Mouse (Mus musculus) olfactory bulb, adult 2 months (tissue): ENCODE measurements around the gene Ggn. TPM values are rescaled to one million over a fixed set of nuclear protein-coding genes. Genes with fewer than 3 reads are reported as not detected.
"Not testable (repeated sequence)": the region's sequence is repeated elsewhere in the genome, so short reads cannot be mapped to it uniquely, and the experiment has no call there.

Experiments
- H3K27ac ChIP-seq: fragments of 200-500 bp; 2 replicates; pipeline ENCODE4 v1.5.1; 2012; ENCODE audit warnings: low read depth, low read length; ENCODE audit not compliant: insufficient read depth
- H3K4me1 ChIP-seq: fragments of 200-500 bp; 2 replicates; pipeline ENCODE4 v1.6.1; 2012; ENCODE audit warnings: low read length; ENCODE audit not compliant: control insufficient read depth, insufficient read depth
- H3K4me3 ChIP-seq: fragments of 200-500 bp; 2 replicates; pipeline ENCODE4 v1.5.1; 2012; ENCODE audit warnings: mild to moderate bottlenecking, low read depth, low read length, moderate library complexity; ENCODE audit not compliant: insufficient read depth
- CTCF ChIP-seq: fragments of 200-500 bp; IDR thresholded peaks from 2 replicates; pipeline ENCODE4 v1.5.1; 2012; ENCODE audit warnings: low read depth, mild to moderate bottlenecking, low read length, moderate library complexity; ENCODE audit not compliant: insufficient read depth
- POLR2A ChIP-seq: fragments of 200-500 bp; IDR thresholded peaks from 2 replicates; pipeline ENCODE4 v1.6.1; 2012; ENCODE audit warnings: mild to moderate bottlenecking, low read depth, low read length, moderate library complexity; ENCODE audit not compliant: insufficient read depth
- WGBS: fragments of 180-500 bp; shearing (Covaris S2); methylation state at CpG from one replicate; pipeline ENCODE4 v1.1.7; 2018; 5-methylcytosine and 5-hydroxymethylcytosine counted together
- polyA plus RNA-seq: library from polyadenylated mRNA; stranded (reverse); fragments of >200 nt; gene quantifications from 2 replicates; pipeline ENCODE4 v1.2.4, GENCODE M21; 2012; ENCODE audit warnings: low replicate concordance; ENCODE audit not compliant: missing spikeins, insufficient read depth, insufficient read length

The Ggn gene
- polyA plus RNA-seq, 1 experiment, result not detected

DNA sequence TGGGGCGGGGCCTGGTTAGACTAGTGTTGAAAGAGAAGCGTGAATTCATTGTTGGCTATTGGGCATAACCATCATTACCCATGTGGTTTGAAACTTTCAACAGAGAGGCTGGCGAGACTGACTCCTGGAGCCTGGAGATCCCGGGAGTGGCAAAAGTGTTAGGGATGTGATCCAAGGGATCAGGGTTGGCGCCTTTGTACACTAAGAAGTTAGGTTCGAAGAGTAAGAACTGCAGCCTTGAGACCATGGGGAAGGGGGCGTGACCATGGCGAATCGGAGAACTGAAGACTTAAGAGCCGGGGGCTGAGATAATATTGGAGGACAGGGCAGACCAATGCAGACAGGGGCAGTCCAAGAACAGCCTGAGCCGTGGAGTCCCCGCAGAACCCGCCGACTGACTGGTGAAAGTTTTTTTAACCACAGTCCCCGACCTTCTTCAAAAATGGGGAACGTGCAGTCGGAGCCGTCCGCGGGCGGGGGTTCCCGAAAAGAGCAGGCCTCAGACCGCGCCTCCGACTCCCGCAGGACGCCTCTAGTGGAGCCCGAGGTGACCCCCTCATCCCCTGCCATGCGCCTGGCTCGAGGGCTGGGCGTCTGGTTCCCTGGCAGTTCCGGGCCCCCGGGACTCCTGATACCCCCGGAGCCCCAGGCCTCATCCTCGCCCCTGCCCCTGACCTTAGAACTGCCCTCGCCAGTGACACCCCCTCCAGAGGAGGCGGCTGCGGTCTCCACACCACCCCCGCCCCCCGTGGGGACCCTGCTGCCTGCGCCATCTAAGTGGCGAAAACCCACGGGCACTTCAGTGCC is 948 bp downstream of the Ggn start:
- Histone ChIP-seq H3K4me3 (peak overlapping the region; percentile 90), H3K27ac (no peak overlapping the region), H3K4me1 (peaks cover 41% of the 10 kb centered on the region)
- TF ChIP-seq CTCF, result no peak
- TF ChIP-seq POLR2A, result no peak
- WGBS, result 2% methylated on average over 43 of the region's 43 CpGs

DNA sequence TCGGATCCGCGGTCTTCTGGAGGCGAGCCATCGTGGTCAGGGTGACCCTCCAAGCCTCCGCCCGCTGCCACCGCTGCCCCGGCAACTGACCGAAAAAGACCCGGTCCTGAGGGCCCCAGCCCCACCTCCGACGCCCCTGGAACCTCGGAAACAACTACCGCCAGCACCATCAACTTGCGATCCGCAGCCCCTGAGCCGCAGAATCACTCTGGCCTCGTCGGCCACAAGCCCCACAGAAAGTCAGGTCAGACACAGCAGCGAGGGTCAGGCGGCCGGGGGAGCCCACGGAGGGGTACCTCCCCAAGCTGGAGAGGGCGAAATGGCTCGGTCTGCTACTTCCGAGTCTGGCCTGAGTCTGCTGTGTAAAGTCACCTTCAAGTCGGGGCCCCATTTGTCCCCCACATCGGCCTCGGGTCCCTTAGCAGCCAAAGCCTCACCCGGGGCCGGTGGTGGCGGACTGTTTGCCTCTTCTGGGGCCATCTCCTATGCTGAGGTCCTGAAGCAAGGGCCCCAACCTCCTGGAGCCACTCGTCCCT is 1.6 kb downstream of the Ggn start:
- WGBS, result 13% methylated on average over 34 of the region's 34 CpGs
- Histone ChIP-seq H3K4me3 (no peak overlapping the region), H3K27ac (no peak overlapping the region), H3K4me1 (peaks cover 41% of the 10 kb centered on the region)
- TF ChIP-seq POLR2A (no peak), CTCF (no peak)

DNA sequence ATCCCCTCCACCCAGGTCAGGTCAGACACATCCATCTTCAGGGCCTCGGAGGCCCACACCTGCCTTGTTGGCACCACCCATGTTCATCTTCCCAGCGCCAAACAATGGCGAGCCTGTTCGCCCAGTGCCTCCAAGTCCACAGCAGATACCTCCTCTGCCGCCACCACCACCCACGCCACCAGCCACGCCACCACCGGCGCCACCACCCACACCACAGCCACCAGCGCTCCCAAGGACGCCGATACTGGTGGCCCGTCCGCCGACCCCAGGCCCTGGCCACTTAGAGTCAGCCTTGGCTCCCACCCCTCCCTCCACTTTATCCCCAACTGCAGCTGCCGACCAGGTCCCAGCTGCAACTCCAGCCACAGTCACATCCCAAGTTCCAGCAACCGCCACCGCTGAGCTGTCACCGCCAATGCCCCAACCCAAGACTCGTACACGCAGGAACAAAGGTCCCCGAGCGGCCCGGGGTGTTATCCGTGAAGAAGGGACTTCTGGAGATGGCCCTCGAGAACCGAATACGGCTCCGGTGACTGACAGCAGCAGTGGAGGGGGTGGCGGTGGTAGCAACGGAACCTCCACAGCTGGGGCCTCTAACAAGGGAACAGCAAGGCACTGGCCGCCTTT is 2.5 kb downstream of the Ggn start:
- WGBS, result 64% methylated on average over 32 of the region's 32 CpGs
- H3K4me3 ChIP-seq, result no peak overlapping the region
- TF ChIP-seq CTCF (no peak), POLR2A (no peak)
- H3K27ac ChIP-seq, result no peak overlapping the region
- H3K4me1 ChIP-seq, result peaks cover 41% of the 10 kb centered on the region

DNA sequence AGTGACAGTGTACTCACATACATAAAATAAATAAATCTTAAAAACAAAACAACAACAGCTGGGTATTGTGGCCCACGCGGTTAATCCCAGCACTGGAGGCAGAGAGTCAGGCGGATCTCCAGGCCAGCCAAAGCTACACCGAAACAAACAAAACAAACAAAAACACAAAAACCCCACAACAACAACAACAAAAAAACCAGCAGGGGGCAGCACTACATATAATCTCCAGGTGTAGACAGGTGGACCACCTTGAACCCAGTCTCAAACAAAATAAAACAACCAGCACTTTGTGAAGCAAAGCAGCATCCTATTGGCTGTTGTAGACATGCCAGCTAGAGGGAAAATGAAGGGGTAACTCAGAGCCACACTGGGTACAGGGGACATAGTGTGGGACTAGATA is 8.1 kb downstream of the Ggn start:
- Histone ChIP-seq H3K4me1 (peaks cover 8% of the 10 kb centered on the region), H3K27ac (no peak overlapping the region), H3K4me3 (no peak overlapping the region)
- TF ChIP-seq CTCF (no peak), POLR2A (no peak)
- WGBS, result 82% methylated on average over 4 of the region's 4 CpGs

DNA sequence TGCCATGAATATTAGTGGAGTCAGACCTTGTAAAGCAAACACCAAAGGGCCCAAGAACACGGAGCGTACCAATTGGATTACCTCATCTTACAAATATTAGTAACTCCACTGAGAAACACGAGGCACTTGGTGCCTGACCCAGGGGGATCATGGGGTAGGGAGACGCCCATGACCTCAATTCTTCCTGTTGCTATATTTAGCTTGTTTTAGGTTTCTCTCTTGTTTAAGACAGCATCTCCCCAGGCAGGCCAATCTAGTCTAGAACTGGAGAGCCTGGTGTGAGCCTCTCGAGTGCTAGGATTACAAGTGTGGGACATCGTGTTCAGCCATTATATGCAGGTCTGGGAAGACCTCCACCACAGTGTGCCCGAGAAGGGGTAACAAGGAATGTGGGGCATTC is 9.3 kb downstream of the Ggn start:
- peak overlapping the region; percentile 32 for H3K4me3 ChIP-seq
- peaks cover 8% of the 10 kb centered on the region for H3K4me1 ChIP-seq
- 27% methylated on average over 7 of the region's 7 CpGs for WGBS
- no peak overlapping the region for H3K27ac ChIP-seq
- TF ChIP-seq CTCF, result no peak
- TF ChIP-seq POLR2A, result no peak

DNA sequence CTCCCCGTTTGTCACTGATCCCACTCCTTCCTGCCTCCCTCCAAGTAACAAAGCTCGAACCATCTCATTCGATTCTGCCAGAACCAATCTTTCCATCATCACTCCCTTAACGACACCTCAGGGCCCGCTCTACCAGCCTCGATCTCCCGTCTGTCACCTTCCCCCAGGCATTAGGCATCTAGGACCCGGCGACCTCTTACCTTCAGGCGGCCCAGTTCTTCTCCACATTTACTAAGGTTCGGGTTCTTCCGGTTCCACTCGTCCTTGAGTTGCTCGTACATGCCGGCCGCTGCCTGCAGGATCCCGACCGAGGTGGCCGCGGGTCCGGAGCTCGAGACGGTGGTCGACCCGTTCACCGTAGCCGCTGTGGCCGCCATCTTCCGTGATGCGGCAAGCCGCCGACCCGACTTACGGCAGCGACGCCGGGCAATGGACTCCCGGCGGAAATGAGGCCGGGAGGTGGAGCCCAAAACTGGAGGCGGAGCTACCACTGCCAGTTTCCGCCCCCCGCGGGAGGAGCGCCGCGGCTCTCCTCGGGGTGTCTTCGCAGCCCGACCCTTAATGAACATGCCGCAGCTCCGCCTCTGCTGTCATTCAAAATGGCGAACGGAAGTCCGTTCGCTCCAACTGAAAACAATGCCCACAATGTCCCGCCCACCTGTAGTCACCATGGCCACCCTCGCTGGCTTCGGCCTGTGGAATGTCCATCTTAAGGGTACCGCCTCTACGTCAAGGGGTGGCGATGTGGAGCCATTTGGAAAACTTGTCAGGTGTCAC is 10.3 kb downstream of the Ggn start, which contains the start of gene Psmd8:
Gene Psmd8, minus strand, starts transcription at position 625 of the 777 bp plus-strand sequence.
- Histone ChIP-seq H3K4me3 (peak within 1 kb of the TSS; percentile 88), H3K27ac (peak within 1 kb of the TSS; percentile 60; the same call in 1 of the 2 replicates), H3K4me1 (peaks cover 8% of the 10 kb centered on the region)
- WGBS, result under 1% methylated on average over 62 of the region's 62 CpGs
- TF ChIP-seq POLR2A, result peak; percentile 94
- no peak; the same call in 1 of the 2 replicates for TF ChIP-seq CTCF

DNA sequence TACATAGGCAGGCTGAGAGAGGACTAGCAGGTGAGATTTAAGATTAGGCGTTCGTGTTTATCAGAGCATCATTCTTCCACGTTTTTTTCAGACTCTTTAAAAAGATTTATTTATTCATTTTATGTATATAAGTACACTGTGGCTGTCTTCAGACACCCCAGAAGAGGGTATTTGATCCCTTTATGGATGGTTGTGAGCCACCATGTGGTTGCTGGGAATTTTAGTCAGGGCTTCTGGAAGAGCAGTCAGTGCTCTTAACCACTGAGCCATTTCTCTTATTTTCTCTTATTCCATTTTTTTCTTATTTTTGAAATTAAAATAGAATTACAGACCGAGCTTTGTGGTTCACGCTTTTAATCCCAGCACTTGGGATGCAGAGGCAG is 10.8 kb downstream of the Ggn start:
- WGBS, result 41% methylated on average over 5 of the region's 5 CpGs

DNA sequence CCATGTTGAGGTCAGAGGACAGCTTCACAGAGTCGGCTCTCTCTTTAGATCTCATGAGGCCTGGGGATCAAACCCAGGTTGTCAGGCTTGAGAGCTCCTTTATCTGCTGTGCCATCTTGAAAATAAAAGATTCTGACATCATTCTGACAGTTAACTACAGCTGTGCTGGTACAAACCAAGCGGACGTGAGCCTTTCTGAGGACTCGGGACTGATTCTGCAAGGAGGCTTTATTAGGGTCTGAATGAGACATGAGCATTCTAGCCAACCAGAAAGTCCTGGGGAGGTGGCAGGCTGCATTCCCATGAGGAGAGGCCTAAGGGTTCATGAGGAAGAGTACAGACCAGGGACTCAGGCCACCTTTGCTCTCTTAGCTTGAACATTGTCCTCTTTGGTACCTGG is 11.3 kb downstream of the Ggn start:
- WGBS, result 81% methylated on average over 4 of the region's 4 CpGs
- not testable (repeated sequence) for H3K4me1 ChIP-seq, H3K4me3 ChIP-seq, H3K27ac ChIP-seq

More for the DNA sequence above, 10.8 kb downstream of the Ggn start:
- H3K27ac ChIP-seq, result peak overlapping the region; percentile 22; the same call in 1 of the 2 replicates
- H3K4me3 ChIP-seq, result peak overlapping the region; percentile 88
- H3K4me1 ChIP-seq, result peaks cover 8% of the 10 kb centered on the region
- no peak for TF ChIP-seq CTCF
- no peak for TF ChIP-seq POLR2A

DNA sequence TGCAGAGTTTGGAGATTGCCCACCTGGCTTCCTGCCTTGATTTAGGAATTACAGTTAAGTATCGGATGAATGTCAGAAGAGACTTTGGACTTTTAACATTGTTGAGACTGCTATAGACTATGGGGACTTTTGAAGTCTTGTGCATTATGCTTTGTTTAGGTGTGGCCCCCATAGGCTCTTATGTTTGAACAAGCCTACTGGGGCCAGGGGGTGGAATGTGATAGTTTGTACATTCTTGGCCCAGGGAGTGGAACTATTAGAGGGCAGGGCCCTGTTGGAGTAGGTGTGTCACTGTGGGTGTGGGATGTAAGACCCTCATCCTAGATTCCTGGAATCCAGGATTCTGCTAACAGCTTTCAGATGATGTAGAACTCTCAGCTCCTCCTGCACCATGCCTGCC is 24.2 kb downstream of the Ggn start:
- WGBS, result 100% methylated on average over 1 of the region's 1 CpGs
- not testable (repeated sequence) for H3K27ac ChIP-seq, H3K4me1 ChIP-seq, H3K4me3 ChIP-seq
